Mouse (Mus musculus): ENCODE data around the gene Ikbip. TPM values are rescaled to one million over a fixed set of nuclear protein-coding genes. Genes with fewer than 3 reads are reported as not detected.

Ikbip gene
- 1.8 to 3.8 TPM (median 3.1 TPM) in 4 replicates for total RNA-seq (2023; ENCODE audit: inconsistent age)

DNA sequence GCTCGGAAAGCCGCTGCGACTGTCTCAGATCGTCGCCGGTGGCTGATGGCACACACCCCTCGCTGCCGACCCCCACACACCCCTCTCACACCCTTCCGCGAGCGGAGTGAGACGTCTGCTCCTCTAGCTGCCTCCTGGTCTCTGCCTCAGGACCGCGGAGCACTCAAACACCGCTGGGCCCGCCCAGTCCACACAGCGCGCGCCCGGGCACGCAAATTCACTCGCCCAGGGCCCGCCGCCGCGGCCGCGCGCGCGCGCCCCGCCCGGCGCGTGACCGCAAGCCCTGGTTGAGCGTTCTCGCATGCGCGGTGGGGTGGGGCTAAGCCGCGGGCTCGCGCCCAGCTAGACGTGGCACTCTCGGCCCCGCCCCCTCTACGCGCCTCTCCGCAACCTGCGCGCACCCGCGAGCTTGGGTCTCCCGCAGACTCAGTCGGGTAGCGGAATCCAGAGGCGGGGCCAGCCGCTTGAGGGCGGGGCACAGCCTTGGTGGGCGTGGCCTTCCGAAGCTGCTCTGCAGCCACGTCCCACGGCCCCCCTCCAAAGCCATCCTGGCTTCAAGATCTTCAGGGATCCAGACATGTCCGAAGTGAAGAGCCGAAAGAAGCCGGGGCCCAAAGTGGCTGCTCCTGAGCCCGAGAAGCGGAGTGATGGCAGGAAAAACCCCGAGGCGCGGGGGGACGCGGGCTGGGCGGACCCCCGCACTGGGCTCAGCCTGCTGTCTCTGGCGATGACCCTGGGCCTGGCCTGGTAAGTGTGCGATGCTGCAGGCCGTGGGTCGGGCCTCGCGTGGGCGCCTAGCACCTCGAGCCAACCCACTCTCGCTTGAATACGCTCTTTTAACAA is at the start of gene Ikbip, which contains the start of gene Apaf1:
Ikbip (plus strand) TSS at position 391 of the 843 bp plus-strand sequence.
Apaf1 (minus strand) TSS at position 221 of the 843 bp plus-strand sequence.

DNA sequence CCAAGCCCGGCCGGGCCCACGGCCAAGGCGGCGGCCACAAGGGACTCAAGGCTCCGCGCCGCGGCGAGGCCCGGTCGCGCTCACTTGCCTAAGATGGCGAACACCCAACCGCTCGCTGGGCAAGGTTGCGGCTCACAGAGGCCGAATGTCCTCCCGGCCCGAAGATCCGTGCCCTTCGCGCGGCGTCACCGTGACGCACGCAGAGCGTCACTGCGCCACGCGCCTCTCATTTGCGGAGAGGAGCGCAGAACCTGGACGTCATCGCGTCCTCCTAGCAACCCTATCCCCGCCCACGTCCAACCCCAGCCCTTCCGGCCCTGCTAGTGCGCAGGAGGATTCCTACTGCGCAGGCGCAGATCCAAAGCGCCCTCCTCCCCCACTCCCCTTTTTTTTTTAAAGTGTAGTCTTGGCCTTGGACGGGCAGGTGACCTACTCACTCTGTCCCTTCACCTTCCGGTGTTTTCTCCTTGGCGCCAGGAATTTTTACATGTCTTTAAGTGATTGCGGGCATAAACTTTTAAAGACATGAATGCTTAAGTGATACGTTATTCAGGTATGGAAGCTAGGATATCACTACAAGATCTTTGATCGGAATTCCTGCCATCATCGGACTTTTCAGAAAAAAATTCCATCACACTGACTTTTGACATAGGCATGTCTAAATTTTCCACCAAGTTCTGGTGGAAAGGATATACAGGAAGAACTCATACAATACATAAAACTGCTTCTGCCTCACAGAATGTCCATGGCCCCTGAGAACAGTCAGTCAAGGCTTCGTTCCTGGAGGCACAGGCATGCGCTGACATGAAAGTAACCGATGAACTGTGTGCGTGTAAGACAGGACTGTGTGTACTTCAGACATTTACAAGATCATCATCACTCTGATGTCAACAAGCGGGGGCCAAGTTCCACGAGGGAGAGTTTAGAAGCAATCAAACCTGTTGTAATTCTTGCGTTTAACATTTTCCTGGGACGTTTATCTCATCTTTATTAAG is 41.4 kb downstream of the Ikbip start, which contains the start of gene Slc25a3:
Slc25a3 (minus strand) TSS at position 232 of the 995 bp plus-strand sequence.

Other genes starting within 250 kb of the Ikbip start
- 21.9 to 33.7 TPM (median 25.4 TPM) in 4 replicates for gene Apaf1, start 170 bp upstream of the Ikbip start, total RNA-seq (2023; ENCODE audit: inconsistent age)
- 600 to 623 TPM (median 620 TPM) in 4 replicates for gene Slc25a3, start 41.1 kb downstream of the Ikbip start, total RNA-seq (2023; ENCODE audit: inconsistent age)
- gene Tmpo, start 98.4 kb downstream of the Ikbip start, total RNA-seq (2023; ENCODE audit: inconsistent age): 136 to 163 TPM (median 147 TPM) in 4 replicates

All from B cell, adult (primary cell).